In the genomic region with DNA sequence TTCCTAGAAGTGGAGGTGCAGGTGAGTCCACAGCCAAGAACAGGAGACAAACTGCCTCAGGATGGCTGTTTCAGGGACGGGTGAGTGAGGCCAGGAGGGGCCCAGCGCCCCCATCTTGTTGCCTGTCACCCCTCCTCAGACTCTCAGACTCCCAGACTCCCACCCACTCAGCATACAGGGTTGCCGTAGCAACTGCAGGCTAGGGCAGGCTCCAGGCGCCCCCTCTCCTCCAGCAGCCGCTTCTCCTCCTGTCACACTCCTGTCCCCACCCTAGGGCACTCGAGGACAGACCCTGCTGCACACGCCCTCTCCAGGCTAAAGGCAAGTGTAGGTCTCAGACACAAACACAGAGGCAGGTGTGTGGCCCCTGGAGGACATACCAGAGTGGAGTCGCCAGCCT, we compare ENCODE assay signal across 12 mouse cellular contexts. TPM values are rescaled to one million over a fixed set of nuclear protein-coding genes. Genes with fewer than 3 reads are reported as not detected.
DNase-seq lines count a peak whose midpoint lies in the region; ATAC-seq and TF ChIP-seq lines count a peak whose summit lies in the region.
"Had no signal": no experiment of that assay in that cellular context is flagged by ENCODE, and none has a peak within 500 bp of the region (broad histone marks: within the 10 kb centered on the region; RNA-seq: fewer than 3 reads in every experiment).

No protein-coding gene starts in this region.

- 0 out of 2 replicates have a peak overlapping the region, but pooled peaks have one; percentile 53 for H3K9ac ChIP-seq in hindbrain, embryonic 13.5 days
- no peak overlapping the region for H3K9ac ChIP-seq in liver, embryonic 11.5 days (ENCODE audit: low read depth, low read length)

- intact Hi-C loops in left cerebral cortex, adult 2 months (cut with DNase I), result no loop called here
- intact Hi-C loops in left cerebral cortex, postnatal 4 days (cut with DNase I), result no loop called here

- H3K9me3 ChIP-seq in hindbrain, embryonic 13.5 days, result no peaks in the 10 kb centered on the region
- H3K9me3 ChIP-seq in liver, embryonic 11.5 days (ENCODE audit: control insufficient read depth, low read length), result no peaks in the 10 kb centered on the region
- H3K9me3 ChIP-seq: limb, embryonic 10.5 days had no signal

- no peak for TF ChIP-seq CTCF in left cerebral cortex, adult 2 months (IDR thresholded peaks at IDR 0.05)

- H3K4me1 ChIP-seq in hindbrain, embryonic 13.5 days (replicated peaks), result peaks cover 89% of the 10 kb centered on the region
- H3K4me1 ChIP-seq in liver, embryonic 11.5 days (replicated peaks; ENCODE audit: control insufficient read depth, insufficient read depth, low read length), result peaks cover 42% of the 10 kb centered on the region

- no peaks in the 10 kb centered on the region for H3K27me3 ChIP-seq in hindbrain, embryonic 13.5 days
- 0 out of 2 replicates have a peak, but pooled peaks cover 2% of the 10 kb centered on the region for H3K27me3 ChIP-seq in liver, embryonic 11.5 days (replicated peaks; ENCODE audit: control insufficient read depth, insufficient read depth, low read length)

- DNase-seq in cerebellum, adult 9-11 months, result peak; percentile 24
- DNase-seq in cerebellum, adult 18-20 months, result no peak
- peak in 1 of 2 experiments; percentile 48 for DNase-seq in left cerebral cortex, adult 2 months (ENCODE audit: extremely low spot score in 1 of 2, low spot score in 2 of 2)
- DNase-seq in left cerebral cortex, postnatal 4 days, result no peak
- DNase-seq in brain, adult 2 months (ENCODE audit: low read depth, low spot score), result peak; percentile 81
- DNase-seq in kidney, adult 11 months, result no peak
- no peak for DNase-seq in liver, embryonic 11.5 days (ENCODE audit: low spot score)
- DNase-seq: kidney, adult 9 months; lung, adult 18-20 months had no signal

- WGBS in hindbrain, embryonic 13.5 days, result 42% methylated on average over 8 of the region's 8 CpGs
- 61% methylated on average over 8 of the region's 8 CpGs for WGBS in liver, embryonic 11.5 days

- no peak overlapping the region for H3K4me2 ChIP-seq in hindbrain, embryonic 13.5 days
- no peak overlapping the region for H3K4me2 ChIP-seq in liver, embryonic 11.5 days

- 0 out of 2 replicates have a peak overlapping the region, but pooled peaks have one; percentile 7 for H3K4me3 ChIP-seq in left cerebral cortex, adult 2 months
- H3K4me3 ChIP-seq in hindbrain, embryonic 13.5 days, result no peak overlapping the region
- H3K4me3 ChIP-seq in liver, embryonic 11.5 days (ENCODE audit: low read depth, low read length), result no peak overlapping the region
- H3K4me3 ChIP-seq: limb, embryonic 10.5 days had no signal

- peak; percentile 26; the same call in 1 of the 2 replicates for ATAC-seq in hindbrain, embryonic 13.5 days (ENCODE audit: low FRiP score)
- ATAC-seq in liver, embryonic 11.5 days (replicated peaks; ENCODE audit: low FRiP score), result no peak
- ATAC-seq: activated CD4-positive, CD25-positive, alpha-beta regulatory T cell, adult 4 months had no signal

- H3K27ac ChIP-seq in left cerebral cortex, adult 2 months, result peak overlapping the region; percentile 63
- H3K27ac ChIP-seq in hindbrain, embryonic 13.5 days, result no peak overlapping the region
- H3K27ac ChIP-seq in liver, embryonic 11.5 days (ENCODE audit: low read depth, low read length), result no peak overlapping the region
- H3K27ac ChIP-seq: limb, embryonic 10.5 days had no signal

- H3K36me3 ChIP-seq in hindbrain, embryonic 13.5 days, result peaks cover 15% of the 10 kb centered on the region; the same call in 1 of the 2 replicates
- 0 out of 2 replicates have a peak, but pooled peaks cover 4% of the 10 kb centered on the region for H3K36me3 ChIP-seq in liver, embryonic 11.5 days (ENCODE audit: control insufficient read depth, insufficient read depth, low read length)

RNA-seq across cellular contexts. Expression of a gene that starts 9.4 kb away (rescaled TPM):
- 100 to 1,000 TPM; 397 to 418 TPM for total RNA-seq in left cerebral cortex, adult 2 months (2021)
- 100 to 1,000 TPM; 398 to 418 TPM for total RNA-seq in left cerebral cortex, postnatal 4 days (2021)
- polyA plus RNA-seq in hindbrain, embryonic 13.5 days (2015; fragmentation: Nextera tagmentation; extraction: Ambion mirVana), result 47.9 and 49.3 TPM in 2 replicates
- 7.4 and 10.3 TPM in 2 replicates for polyA plus RNA-seq in liver, embryonic 11.5 days (2014; fragmentation: Nextera tagmentation; extraction: Ambion mirVana)

RNA-seq across cellular contexts. Expression of a gene that starts 45.7 kb away (rescaled TPM):
- under 1 TPM; 0.44 to 0.63 TPM for total RNA-seq in left cerebral cortex, adult 2 months (2021)
- under 1 TPM; 0.20 to 0.26 TPM for total RNA-seq in left cerebral cortex, postnatal 4 days (2021)
- polyA plus RNA-seq in hindbrain, embryonic 13.5 days (2015; fragmentation: Nextera tagmentation; extraction: Ambion mirVana), result 0.76 and 0.84 TPM in 2 replicates
- polyA plus RNA-seq in liver, embryonic 11.5 days (2014; fragmentation: Nextera tagmentation; extraction: Ambion mirVana), result 0.25 and 0.37 TPM in 2 replicates

RNA-seq across cellular contexts. Expression of a gene that starts 46.0 kb away (rescaled TPM):
- total RNA-seq in left cerebral cortex, adult 2 months (2021), result under 1 TPM; 0.35 to 0.66 TPM
- total RNA-seq in left cerebral cortex, postnatal 4 days (2021), result 1 to 10 TPM; 2.5 to 2.7 TPM
- 14.0 and 15.8 TPM in 2 replicates for polyA plus RNA-seq in hindbrain, embryonic 13.5 days (2015; fragmentation: Nextera tagmentation; extraction: Ambion mirVana)
- 109 and 123 TPM in 2 replicates for polyA plus RNA-seq in liver, embryonic 11.5 days (2014; fragmentation: Nextera tagmentation; extraction: Ambion mirVana)

Comparison
In these comparisons a context has a peak if more than half of its experiments do, and no peak if none do; other contexts are left out.
1. DNase-seq: peak in cerebellum, adult 9-11 months (single experiment) and brain, adult 2 months (single experiment); none in cerebellum, adult 18-20 months (0 of 2), left cerebral cortex, postnatal 4 days (single experiment), kidney, adult 11 months (single experiment) and liver, embryonic 11.5 days (single experiment).